Mouse (Mus musculus): Measurements from ENCODE around the gene Gpn3.

GRCm38 (mm10) chr5:122412826-122413225, 41.1 kb downstream of the Gpn3 start:
- TF ChIP-seq CTCF (conservative IDR thresholded peaks at IDR 0.05; ENCODE audit: insufficient read depth, insufficient read length, low read depth, low read length) (no peak), POLR2A (IDR thresholded peaks at IDR 0.05; ENCODE audit: low read depth, low read length) (no peak)
